Mouse (Mus musculus) ovary, postnatal 10 days (tissue): Measurements from ENCODE around the gene Pkd1.

Experiments used
- DNase-seq: peaks from one replicate; pipeline ENCODE4 v3.0.0; 2022; ENCODE audit warnings: low spot score

The Pkd1 gene

GRCm38 (mm10) chr17:24644875-24645721 lies 95.5 kb downstream of the Pkd1 start:
- DNase-seq, result no peak

GRCm38 (mm10) chr17:24645916-24646315 lies 96.3 kb downstream of the Pkd1 start:
- DNase-seq, result no peak
